Mouse (Mus musculus) cerebellum, postnatal 25 days (tissue): ENCODE measurements at regions not wholly inside any gene's neighbourhood (a gene's known extent, or its start where the extent isn't known, plus 50 kb on each side); places are given as distances from the start of the nearest gene placed in this dataset.

Experiments
- DNase-seq, 2 experiments: peaks; one replicate each; pipeline ENCODE4 v3.0.0; 2021; ENCODE audit warnings: mixed read lengths in 2 of 2

- no peak for DNase-seq
Measured at GRCm38 (mm10) chr14:66479181-66479580, 470.2 kb upstream of the Gulo start.

GRCm38 (mm10) chr14:66478562-66478961 lies 469.6 kb upstream of the Gulo start:
- no peak for DNase-seq

GRCm38 (mm10) chr14:66475026-66475425 lies 466.0 kb upstream of the Gulo start:
- no peak for DNase-seq

- DNase-seq = no peak
Measured at GRCm38 (mm10) chr14:66473251-66473550, 464.2 kb upstream of the Gulo start.

GRCm38 (mm10) chr14:66472537-66473250 lies 463.7 kb upstream of the Gulo start:
- no peak for DNase-seq

GRCm38 (mm10) chr14:66462081-66462480 lies 453.1 kb upstream of the Gulo start:
- no peak for DNase-seq

GRCm38 (mm10) chr14:66460795-66461194 lies 451.8 kb upstream of the Gulo start:
- no peak for DNase-seq

- no peak for DNase-seq
Measured at GRCm38 (mm10) chr14:66458696-66459095, 449.7 kb upstream of the Gulo start.

GRCm38 (mm10) chr14:66457300-66457699 lies 448.3 kb upstream of the Gulo start:
- no peak for DNase-seq

GRCm38 (mm10) chr14:66452828-66453227 lies 443.8 kb upstream of the Gulo start:
- no peak for DNase-seq

- no peak for DNase-seq
Measured at GRCm38 (mm10) chr14:66450351-66450750, 441.3 kb upstream of the Gulo start.

- DNase-seq = no peak
Measured at GRCm38 (mm10) chr14:66442576-66442975, 433.6 kb upstream of the Gulo start.

- DNase-seq = peak; percentile 30 to 36
Measured at GRCm38 (mm10) chr14:66441825-66442224, 432.8 kb upstream of the Gulo start.

GRCm38 (mm10) chr14:66438572-66438971 lies 429.6 kb upstream of the Gulo start:
- DNase-seq = no peak

GRCm38 (mm10) chr14:66438001-66438400 lies 429.0 kb upstream of the Gulo start:
- no peak for DNase-seq

- DNase-seq = no peak
Measured at GRCm38 (mm10) chr14:66431630-66432029, 422.6 kb upstream of the Gulo start.

- peak in 1 of 2 experiments; percentile 18 for DNase-seq
Measured at GRCm38 (mm10) chr14:66424141-66424540, 415.1 kb upstream of the Gulo start.
